Mouse (Mus musculus): ENCODE results near the gene Glrx2. TPM values are rescaled to one million over a fixed set of nuclear protein-coding genes. Genes with fewer than 3 reads are reported as not detected.

The Glrx2 gene
- polyA plus RNA-seq, 1 experiment from 2014 or later: 111 TPM

DNA sequence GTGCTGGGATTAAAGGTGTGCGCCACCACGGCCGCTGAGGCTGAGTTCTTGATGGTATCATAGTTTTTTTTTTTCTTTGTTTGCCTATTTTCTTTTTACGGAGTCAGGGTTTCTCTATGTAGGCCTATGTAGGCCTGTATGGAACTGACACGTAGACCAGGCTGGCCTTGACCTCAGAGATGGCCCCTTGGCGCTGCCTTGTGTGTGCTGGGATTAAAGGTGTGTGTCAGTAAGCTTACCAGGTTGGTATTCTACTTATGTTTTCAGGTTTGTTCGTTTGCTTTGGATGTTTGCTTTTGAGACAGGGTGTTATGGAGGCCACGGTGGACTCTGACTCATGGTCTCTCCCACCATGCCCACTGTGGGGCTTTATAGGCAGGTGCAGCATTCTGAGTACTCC, 46.0 kb downstream of the Glrx2 start:
- no peak for ATAC-seq (ENCODE audit: insufficient number of reproducible peaks, insufficient read depth, low FRiP score, low TSS enrichment, low read depth)
- peaks cover 74% of the 10 kb centered on the region for H3K36me3 ChIP-seq
- no peaks in the 10 kb centered on the region for H3K27me3 ChIP-seq
- H3K9me3 ChIP-seq: no peaks in the 10 kb centered on the region
- H3K4me2 ChIP-seq: no peak overlapping the region
- 93% methylated on average over 8 of the region's 8 CpGs for WGBS
- H3K9ac ChIP-seq: no peak overlapping the region
- no peaks in the 10 kb centered on the region for H3K4me1 ChIP-seq
- no peak overlapping the region for H3K4me3 ChIP-seq
- no peak overlapping the region for H3K27ac ChIP-seq

DNA sequence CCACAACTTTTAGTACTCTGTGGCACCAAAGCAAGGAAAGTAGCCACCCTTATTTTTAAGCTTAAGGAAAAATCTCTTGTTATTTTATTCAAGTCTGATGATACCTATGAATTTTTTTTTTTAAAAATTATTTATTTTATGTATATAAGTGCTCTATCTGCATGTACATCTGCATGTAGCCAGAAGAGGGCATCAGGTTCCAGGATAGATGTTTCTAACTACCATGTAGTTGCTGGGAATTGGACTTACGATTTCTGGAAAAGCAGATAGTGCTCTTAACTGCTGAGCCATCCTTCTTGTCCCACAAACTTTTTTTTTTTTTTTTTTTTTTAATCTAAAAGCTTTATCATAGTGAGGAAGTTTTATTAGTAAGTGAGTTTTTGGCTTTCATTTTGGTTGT, 48.3 kb downstream of the Glrx2 start:
- WGBS: 63% methylated on average over 1 of the region's 1 CpGs
- ATAC-seq (ENCODE audit: insufficient number of reproducible peaks, insufficient read depth, low FRiP score, low TSS enrichment, low read depth): no peak
- H3K36me3 ChIP-seq: peaks cover 53% of the 10 kb centered on the region

DNA sequence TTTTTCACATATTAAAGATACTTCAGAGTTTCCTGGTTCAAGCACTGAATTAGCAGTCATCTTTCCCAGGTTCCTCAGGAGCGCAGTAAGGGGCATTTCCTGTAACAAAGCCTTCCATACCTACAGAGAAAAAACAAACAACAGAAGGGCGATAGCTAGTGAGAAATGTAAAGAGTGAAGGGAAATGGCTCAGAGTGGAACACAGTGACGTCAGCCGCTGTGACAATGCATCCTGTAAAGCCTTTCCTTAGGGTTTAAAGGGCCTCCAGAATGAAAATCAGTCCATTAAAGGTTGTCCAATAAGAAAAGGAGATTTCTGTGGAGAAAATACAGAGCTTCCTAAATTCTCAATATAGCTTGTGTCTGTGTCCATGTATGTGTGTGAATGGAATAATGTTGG, 49.7 kb downstream of the Glrx2 start:
- H3K4me2 ChIP-seq: no peak overlapping the region
- no peak for ATAC-seq (ENCODE audit: insufficient number of reproducible peaks, insufficient read depth, low FRiP score, low TSS enrichment, low read depth)
- peaks cover 53% of the 10 kb centered on the region for H3K36me3 ChIP-seq
- no peaks in the 10 kb centered on the region for H3K4me1 ChIP-seq
- H3K9ac ChIP-seq: no peak overlapping the region
- no peak overlapping the region for H3K27ac ChIP-seq
- no peaks in the 10 kb centered on the region for H3K27me3 ChIP-seq
- no peak overlapping the region for H3K4me3 ChIP-seq
- WGBS: 87% methylated on average over 4 of the region's 4 CpGs
- no peaks in the 10 kb centered on the region for H3K9me3 ChIP-seq

More for the DNA sequence above, 48.3 kb downstream of the Glrx2 start:
- Histone ChIP-seq H3K4me2 (no peak overlapping the region), H3K27me3 (no peaks in the 10 kb centered on the region), H3K9ac (no peak overlapping the region), H3K27ac (no peak overlapping the region), H3K4me3 (no peak overlapping the region), H3K9me3 (no peaks in the 10 kb centered on the region), H3K4me1 (no peaks in the 10 kb centered on the region)

- Histone ChIP-seq H3K4me2 (no peak overlapping the region), H3K36me3 (peaks cover 49% of the 10 kb centered on the region), H3K27ac (no peak overlapping the region), H3K4me3 (no peak overlapping the region), H3K9me3 (no peaks in the 10 kb centered on the region), H3K9ac (no peak overlapping the region), H3K4me1 (no peaks in the 10 kb centered on the region), H3K27me3 (no peaks in the 10 kb centered on the region)
- ATAC-seq (ENCODE audit: insufficient number of reproducible peaks, insufficient read depth, low FRiP score, low TSS enrichment, low read depth): no peak
- WGBS: 92% methylated on average over 6 of the region's 6 CpGs
Measured at GRCm38 (mm10) chr1:143766238-143766637, 50.1 kb downstream of the Glrx2 start.

DNA sequence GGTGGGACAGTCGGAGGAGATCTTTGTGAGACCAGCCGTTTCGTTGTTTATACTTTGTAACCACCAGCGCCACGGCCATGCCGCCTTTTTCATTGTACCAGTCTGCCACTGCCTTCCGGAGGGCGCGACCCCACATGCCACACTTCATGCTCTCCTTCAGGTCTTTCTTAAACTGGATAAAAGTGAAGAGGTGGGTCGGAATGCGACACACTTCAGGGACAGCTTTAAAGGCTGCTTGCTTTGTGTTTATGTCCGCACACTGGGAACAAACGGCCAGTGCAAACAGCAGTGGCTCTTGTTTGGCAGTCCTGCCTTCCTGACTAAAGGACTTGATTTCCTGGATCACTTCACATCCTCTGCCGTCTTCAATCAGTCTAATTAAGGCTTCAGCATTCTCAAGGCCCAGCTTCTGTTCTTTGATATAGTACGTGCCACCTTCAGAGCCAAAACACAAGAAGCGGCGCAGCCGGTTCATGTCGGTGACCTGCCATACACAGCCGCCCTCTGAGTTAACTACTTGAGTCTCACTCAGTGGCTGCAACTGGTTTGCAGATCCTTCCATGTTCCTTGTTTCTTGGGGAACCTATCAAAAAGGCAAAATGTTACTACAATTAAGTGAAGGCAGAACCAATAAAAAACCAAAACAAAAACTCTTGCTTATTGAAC, 54.4 kb downstream of the Glrx2 start:
- Histone ChIP-seq H3K36me3 (peaks cover 27% of the 10 kb centered on the region), H3K27me3 (no peaks in the 10 kb centered on the region), H3K4me1 (peaks cover 4% of the 10 kb centered on the region; the same call in 1 of the 2 replicates), H3K9me3 (no peaks in the 10 kb centered on the region), H3K27ac (no peak overlapping the region), H3K4me3 (no peak overlapping the region), H3K9ac (no peak overlapping the region), H3K4me2 (no peak overlapping the region)
- 63% methylated on average over 20 of the region's 20 CpGs for WGBS
- no peak for ATAC-seq (ENCODE audit: insufficient number of reproducible peaks, insufficient read depth, low FRiP score, low TSS enrichment, low read depth)

DNA sequence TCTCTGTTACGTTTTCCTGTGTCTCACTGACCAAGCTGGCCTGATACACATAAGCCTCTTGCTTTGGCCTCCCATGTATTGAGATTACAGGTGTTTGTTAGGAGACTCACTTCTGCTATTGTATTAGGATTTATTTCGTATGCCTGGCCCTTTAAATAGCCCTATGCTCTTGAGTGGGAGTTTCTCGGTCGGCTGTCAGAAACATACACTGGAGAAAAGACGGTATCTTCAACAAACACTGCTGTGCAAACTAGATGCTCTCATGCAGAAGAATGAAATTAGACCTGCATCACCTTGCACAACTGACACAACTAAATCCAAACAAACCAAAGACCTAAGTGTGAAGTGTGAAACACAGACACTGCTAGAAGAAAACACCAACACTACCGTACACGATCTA, 56.9 kb downstream of the Glrx2 start:
- H3K27ac ChIP-seq: no peak overlapping the region
- H3K4me2 ChIP-seq: no peak overlapping the region
- peaks cover 13% of the 10 kb centered on the region for H3K36me3 ChIP-seq
- H3K9me3 ChIP-seq: no peaks in the 10 kb centered on the region
- H3K27me3 ChIP-seq: no peaks in the 10 kb centered on the region
- ATAC-seq (ENCODE audit: insufficient number of reproducible peaks, insufficient read depth, low FRiP score, low TSS enrichment, low read depth): no peak
- H3K9ac ChIP-seq: no peak overlapping the region
- 84% methylated on average over 7 of the region's 7 CpGs for WGBS
- no peak overlapping the region for H3K4me3 ChIP-seq
- H3K4me1 ChIP-seq: peaks cover 4% of the 10 kb centered on the region; the same call in 1 of the 2 replicates

- ATAC-seq (ENCODE audit: insufficient number of reproducible peaks, insufficient read depth, low FRiP score, low TSS enrichment, low read depth): no peak
- WGBS: 78% methylated on average over 6 of the region's 6 CpGs
- Histone ChIP-seq H3K9me3 (no peaks in the 10 kb centered on the region), H3K4me2 (no peak overlapping the region), H3K9ac (no peak overlapping the region), H3K36me3 (peaks cover 13% of the 10 kb centered on the region), H3K4me3 (no peak overlapping the region), H3K4me1 (peaks cover 11% of the 10 kb centered on the region), H3K27ac (no peak overlapping the region), H3K27me3 (no peaks in the 10 kb centered on the region)
Measured at GRCm38 (mm10) chr1:143773909-143774308, 57.8 kb downstream of the Glrx2 start.

GRCm38 (mm10) chr1:143776446-143777411, 60.6 kb downstream of the Glrx2 start, which contains the start of the genes Trove2 and Uchl5:
Trove2 (minus strand) TSS chr1:143777068.
Uchl5 (plus strand) TSS chr1:143777272.
- H3K9me3 ChIP-seq: no peaks in the 10 kb centered on the region
- peak; percentile 92 for ATAC-seq (ENCODE audit: insufficient number of reproducible peaks, insufficient read depth, low FRiP score, low TSS enrichment, low read depth)
- H3K36me3 ChIP-seq: no peaks in the 10 kb centered on the region
- no peaks in the 10 kb centered on the region for H3K27me3 ChIP-seq
- peak within 1 kb of the TSS; percentile 89 for H3K4me3 ChIP-seq
- WGBS: under 1% methylated on average over 83 of the region's 84 CpGs
- H3K27ac ChIP-seq: peak within 1 kb of the TSS; percentile 77
- H3K9ac ChIP-seq: peak within 1 kb of the TSS; percentile 90
- H3K4me2 ChIP-seq: peak within 1 kb of the TSS; percentile 87
- H3K4me1 ChIP-seq: peaks cover 11% of the 10 kb centered on the region

GRCm38 (mm10) chr1:143777558-143778218, 61.5 kb downstream of the Glrx2 start:
- H3K4me3 ChIP-seq: peak overlapping the region; percentile 89
- peaks cover 11% of the 10 kb centered on the region for H3K4me1 ChIP-seq
- H3K4me2 ChIP-seq: peak overlapping the region; percentile 87
- peak; percentile 28 for ATAC-seq (ENCODE audit: insufficient number of reproducible peaks, insufficient read depth, low FRiP score, low TSS enrichment, low read depth)
- H3K9me3 ChIP-seq: no peaks in the 10 kb centered on the region
- no peaks in the 10 kb centered on the region for H3K36me3 ChIP-seq
- peak overlapping the region; percentile 90 for H3K9ac ChIP-seq
- no peaks in the 10 kb centered on the region for H3K27me3 ChIP-seq
- WGBS: under 1% methylated on average over 39 of the region's 39 CpGs
- H3K27ac ChIP-seq: peak overlapping the region; percentile 57

DNA sequence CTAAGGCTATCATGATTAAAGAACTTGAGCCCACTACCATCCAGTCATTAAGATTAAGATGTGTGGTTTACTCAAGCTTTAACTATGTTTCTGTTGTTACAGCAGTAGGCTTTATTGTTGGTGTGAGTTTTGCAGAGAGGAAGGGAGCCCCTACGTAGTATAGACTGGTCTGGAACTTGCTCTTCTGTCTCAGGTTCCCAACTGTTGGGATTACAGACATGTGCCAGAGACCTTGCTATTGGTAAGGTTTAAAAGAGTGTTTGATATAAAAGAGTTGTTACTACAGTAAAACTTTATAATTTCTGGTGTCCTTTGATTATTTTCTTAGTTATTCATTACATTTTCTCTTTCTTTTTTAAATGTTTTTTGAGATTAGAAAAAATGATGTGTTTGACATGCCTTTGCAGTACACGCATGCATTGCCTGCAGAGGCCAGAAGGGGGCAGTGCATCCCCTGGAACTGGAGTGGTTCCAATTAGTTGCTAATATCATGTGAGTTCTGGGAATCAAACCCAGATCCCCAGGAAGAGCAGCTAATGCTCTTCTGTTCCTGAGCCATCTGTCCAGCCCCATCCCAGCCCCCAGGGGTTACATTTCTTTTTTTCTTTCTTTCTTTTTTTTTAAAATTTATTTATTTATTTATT, 72.6 kb downstream of the Glrx2 start:
- 76% methylated on average over 2 of the region's 2 CpGs for WGBS
- Histone ChIP-seq H3K4me1 (no peaks in the 10 kb centered on the region), H3K4me3 (no peak overlapping the region), H3K4me2 (no peak overlapping the region), H3K36me3 (peaks cover 7% of the 10 kb centered on the region), H3K9ac (no peak overlapping the region), H3K27me3 (no peaks in the 10 kb centered on the region), H3K27ac (no peak overlapping the region), H3K9me3 (no peaks in the 10 kb centered on the region)
- ATAC-seq (ENCODE audit: insufficient number of reproducible peaks, insufficient read depth, low FRiP score, low TSS enrichment, low read depth): no peak

Measured in embryonic facial prominence, embryonic 13.5 days (tissue).